Mouse (Mus musculus): ENCODE measurements around the gene Cd300ld3.

The Cd300ld3 gene

GRCm38 (mm10) chr11:115048259-115048658, at the start of gene Cd300ld3:
Cd300ld3 (minus strand) TSS chr11:115048409.
- no peak for DNase-seq

GRCm38 (mm10) chr11:115092140-115092539, 43.9 kb upstream of the Cd300ld3 start:
- no peak for DNase-seq

- no peak for DNase-seq
Observed at GRCm38 (mm10) chr11:115091362-115091901, 43.2 kb upstream of the Cd300ld3 start, which contains the start of gene Rab37. Rab37 (plus strand) TSS chr11:115091431.

- no peak for DNase-seq
Observed at GRCm38 (mm10) chr11:115089853-115090252, 41.6 kb upstream of the Cd300ld3 start.

GRCm38 (mm10) chr11:115086213-115086612, 38.0 kb upstream of the Cd300ld3 start:
- DNase-seq = no peak

GRCm38 (mm10) chr11:115085064-115085463, 36.9 kb upstream of the Cd300ld3 start:
- no peak for DNase-seq

- DNase-seq = no peak
Observed at GRCm38 (mm10) chr11:115084595-115084994, 36.4 kb upstream of the Cd300ld3 start.

- peak; percentile 86 for DNase-seq
Observed at GRCm38 (mm10) chr11:115083376-115084139, 35.3 kb upstream of the Cd300ld3 start.

GRCm38 (mm10) chr11:115082196-115082595, 34.0 kb upstream of the Cd300ld3 start:
- no peak for DNase-seq

- DNase-seq = no peak
Observed at GRCm38 (mm10) chr11:115081373-115081772, 33.2 kb upstream of the Cd300ld3 start.

GRCm38 (mm10) chr11:115080886-115081285, 32.7 kb upstream of the Cd300ld3 start:
- DNase-seq = peak; percentile 27

- DNase-seq = no peak
Observed at GRCm38 (mm10) chr11:115078680-115079079, 30.5 kb upstream of the Cd300ld3 start.

GRCm38 (mm10) chr11:115077436-115077835, 29.2 kb upstream of the Cd300ld3 start:
- no peak for DNase-seq

- DNase-seq = no peak
Observed at GRCm38 (mm10) chr11:115075859-115076258, 27.6 kb upstream of the Cd300ld3 start.

GRCm38 (mm10) chr11:115075407-115075806, 27.2 kb upstream of the Cd300ld3 start:
- DNase-seq = no peak

- no peak for DNase-seq
Observed at GRCm38 (mm10) chr11:115073002-115073401, 24.8 kb upstream of the Cd300ld3 start.

GRCm38 (mm10) chr11:115071631-115072294, 23.6 kb upstream of the Cd300ld3 start:
- DNase-seq = no peak

- no peak for DNase-seq
Observed at GRCm38 (mm10) chr11:115071015-115071551, 22.9 kb upstream of the Cd300ld3 start.

GRCm38 (mm10) chr11:115066768-115067167, 18.6 kb upstream of the Cd300ld3 start:
- no peak for DNase-seq

GRCm38 (mm10) chr11:115062077-115062476, 13.9 kb upstream of the Cd300ld3 start, which contains the start of gene Cd300e:
Cd300e (minus strand) TSS chr11:115062177.
- DNase-seq = no peak

GRCm38 (mm10) chr11:115059797-115060196, 11.6 kb upstream of the Cd300ld3 start:
- DNase-seq = no peak

GRCm38 (mm10) chr11:115058701-115059100, 10.5 kb upstream of the Cd300ld3 start:
- no peak for DNase-seq

- no peak for DNase-seq
Observed at GRCm38 (mm10) chr11:115054537-115054936, 6.3 kb upstream of the Cd300ld3 start.

- DNase-seq = no peak
Observed at GRCm38 (mm10) chr11:115052991-115053390, 4.8 kb upstream of the Cd300ld3 start.
